Mouse (Mus musculus) limb, embryonic 11.5 days (tissue): ENCODE data around the gene Fermt3. TPM values are rescaled to one million over a fixed set of nuclear protein-coding genes. Genes with fewer than 3 reads are reported as not detected.

Experiments used
- ATAC-seq: fragments of 200-750 bp; cut with Nextera tagmentation; 2 replicates; pipeline ENCODE4 v1.8.0; 2017; ENCODE audit warnings: low read depth; ENCODE audit not compliant: insufficient number of reproducible peaks, low FRiP score, low TSS enrichment
- DNase-seq: peaks from one replicate; pipeline ENCODE4 v3.0.0-alpha.2; 2015; ENCODE audit warnings: low spot score
- H3K27ac ChIP-seq: fragments of 300-500 bp; sonication (generic); replicated peaks from 2 replicates; pipeline ENCODE4 v1.5.1; 2014; ENCODE audit warnings: low read depth, mild to moderate bottlenecking, low read length
- H3K27me3 ChIP-seq: fragments of 300-500 bp; sonication (generic); 2 replicates; pipeline ENCODE4 v1.6.1; 2014; ENCODE audit warnings: mild to moderate bottlenecking, low read length, mixed read lengths; ENCODE audit not compliant: control insufficient read depth, insufficient read depth
- H3K36me3 ChIP-seq: fragments of 300-500 bp; sonication (generic); 2 replicates; pipeline ENCODE4 v1.6.1; 2014; ENCODE audit warnings: mild to moderate bottlenecking, low read length, moderate library complexity, mixed read lengths; ENCODE audit not compliant: control insufficient read depth, insufficient read depth
- H3K4me1 ChIP-seq: fragments of 300-500 bp; sonication (generic); 2 replicates; pipeline ENCODE4 v1.6.1; 2014; ENCODE audit warnings: low read length, mixed read lengths; ENCODE audit not compliant: control insufficient read depth, insufficient read depth
- H3K4me2 ChIP-seq: fragments of 300-500 bp; sonication (generic); 2 replicates; pipeline ENCODE4 v1.6.1; 2014; ENCODE audit warnings: low read depth, mild to moderate bottlenecking, moderate library complexity; ENCODE audit not compliant: severe bottlenecking
- H3K4me3 ChIP-seq: fragments of 300-500 bp; sonication (generic); 2 replicates; pipeline ENCODE4 v1.5.1; 2014; ENCODE audit warnings: low read depth, low read length
- H3K9ac ChIP-seq: fragments of 300-500 bp; sonication (generic); 2 replicates; pipeline ENCODE4 v1.6.1; 2014; ENCODE audit warnings: mild to moderate bottlenecking, low read length
- H3K9me3 ChIP-seq: fragments of 300-500 bp; sonication (generic); 2 replicates; pipeline ENCODE4 v1.6.1; 2016; ENCODE audit warnings: low read length; ENCODE audit not compliant: control insufficient read depth
- WGBS: fragments of 180-500 bp; shearing (Covaris S2); extraction: QIAGEN DNeasy Blood & Tissue Kit; methylation state at CpG from one replicate; pipeline ENCODE4 v1.1.7; 2014; 5-methylcytosine and 5-hydroxymethylcytosine counted together
- polyA plus RNA-seq: library from polyadenylated mRNA; unstranded; fragments of >200 nt; fragmentation: Nextera tagmentation; extraction: Ambion mirVana; gene quantifications from 2 replicates; pipeline ENCODE4 v1.2.1, GENCODE M21; 2014

Fermt3 gene
- polyA plus RNA-seq, 1 experiment from 2014 or later: 7.1 TPM

DNA sequence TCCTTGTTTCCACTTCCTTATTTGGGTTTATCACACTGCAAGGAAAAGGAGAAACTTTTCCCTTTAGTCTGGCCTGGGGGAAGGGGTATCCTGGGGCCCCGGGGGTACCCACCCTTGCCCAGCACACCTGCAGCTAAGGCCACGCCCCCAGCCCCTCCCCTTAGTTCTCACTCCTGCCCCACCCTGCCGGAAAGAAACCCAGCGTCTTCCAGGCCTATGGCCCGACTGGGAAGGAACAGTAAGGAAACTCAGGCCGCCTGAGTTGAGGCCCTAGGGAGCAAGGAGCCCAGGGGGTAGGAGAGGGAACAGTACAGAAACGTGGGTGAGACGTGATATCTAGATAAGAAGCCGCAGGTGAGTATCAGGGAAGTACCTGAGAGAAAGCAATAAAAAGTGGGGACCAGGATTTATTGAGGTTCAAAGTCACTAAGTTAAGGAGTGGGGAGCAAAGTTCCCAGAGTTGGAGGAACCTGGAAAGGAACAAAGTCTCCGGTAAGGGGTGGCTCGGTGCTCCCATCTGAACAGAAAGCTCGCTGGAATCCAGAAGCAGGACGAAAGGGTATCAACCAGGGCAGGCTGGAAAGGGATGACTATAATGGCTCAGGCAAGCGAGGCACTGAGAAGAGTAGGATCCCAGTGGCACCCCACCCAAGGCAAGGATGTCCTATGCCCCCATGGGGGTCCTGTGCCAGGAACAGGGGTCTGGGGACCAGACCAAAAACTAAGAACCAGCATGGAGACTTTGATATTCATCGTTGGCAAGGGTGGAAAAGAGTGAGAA lies 50.6 kb downstream of the Fermt3 start:
- H3K27me3 ChIP-seq: no peaks in the 10 kb centered on the region; the same call in 1 of the 2 replicates
- WGBS: 11% methylated on average over 15 of the region's 15 CpGs
- peak overlapping the region; percentile 69 for H3K4me2 ChIP-seq
- H3K4me1 ChIP-seq: peaks cover 27% of the 10 kb centered on the region
- peak overlapping the region; percentile 73 for H3K9ac ChIP-seq
- H3K36me3 ChIP-seq: peaks cover 2% of the 10 kb centered on the region; the same call in 1 of the 2 replicates
- H3K9me3 ChIP-seq: no peaks in the 10 kb centered on the region
- no peak overlapping the region for H3K27ac ChIP-seq
- H3K4me3 ChIP-seq: peak overlapping the region; percentile 58
- DNase-seq (no peak), ATAC-seq (no peak)

GRCm38 (mm10) chr19:6956461-6956860 lies 62.8 kb downstream of the Fermt3 start:
- Histone ChIP-seq H3K9ac (no peak overlapping the region), H3K36me3 (peaks cover 5% of the 10 kb centered on the region; the same call in 1 of the 2 replicates), H3K27me3 (no peaks in the 10 kb centered on the region), H3K4me3 (no peak overlapping the region), H3K27ac (no peak overlapping the region), H3K9me3 (no peaks in the 10 kb centered on the region), H3K4me1 (peaks cover 9% of the 10 kb centered on the region; the same call in 1 of the 2 replicates), H3K4me2 (no peak overlapping the region)
- ATAC-seq: no peak
- DNase-seq: no peak
- WGBS: 85% methylated on average over 10 of the region's 10 CpGs

DNA sequence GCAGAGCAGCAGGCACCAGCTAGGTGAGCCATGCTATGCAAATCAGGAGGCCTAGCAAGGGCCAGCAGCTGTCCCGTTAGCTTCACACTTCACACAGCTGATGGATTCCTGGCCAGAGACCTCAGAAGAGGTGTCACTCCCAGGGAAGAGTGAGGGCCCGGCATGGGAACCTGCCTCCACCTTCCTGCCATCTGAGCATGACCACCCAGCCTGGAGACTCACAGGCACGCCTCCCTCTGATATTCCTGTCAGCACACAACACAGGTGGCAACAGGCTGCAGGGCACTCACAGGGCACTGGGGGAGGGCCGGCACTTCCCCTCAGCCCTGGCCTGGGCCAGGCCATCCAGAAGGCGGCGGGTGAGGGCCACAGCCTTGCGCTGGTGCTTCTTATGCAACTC lies 63.8 kb downstream of the Fermt3 start:
- Histone ChIP-seq H3K9me3 (no peaks in the 10 kb centered on the region), H3K27ac (no peak overlapping the region), H3K36me3 (peaks cover 5% of the 10 kb centered on the region; the same call in 1 of the 2 replicates), H3K27me3 (no peaks in the 10 kb centered on the region), H3K4me2 (no peak overlapping the region), H3K4me1 (peaks cover 9% of the 10 kb centered on the region; the same call in 1 of the 2 replicates), H3K9ac (no peak overlapping the region), H3K4me3 (no peak overlapping the region)
- no peak for ATAC-seq
- DNase-seq: no peak
- 67% methylated on average over 7 of the region's 7 CpGs for WGBS

DNA sequence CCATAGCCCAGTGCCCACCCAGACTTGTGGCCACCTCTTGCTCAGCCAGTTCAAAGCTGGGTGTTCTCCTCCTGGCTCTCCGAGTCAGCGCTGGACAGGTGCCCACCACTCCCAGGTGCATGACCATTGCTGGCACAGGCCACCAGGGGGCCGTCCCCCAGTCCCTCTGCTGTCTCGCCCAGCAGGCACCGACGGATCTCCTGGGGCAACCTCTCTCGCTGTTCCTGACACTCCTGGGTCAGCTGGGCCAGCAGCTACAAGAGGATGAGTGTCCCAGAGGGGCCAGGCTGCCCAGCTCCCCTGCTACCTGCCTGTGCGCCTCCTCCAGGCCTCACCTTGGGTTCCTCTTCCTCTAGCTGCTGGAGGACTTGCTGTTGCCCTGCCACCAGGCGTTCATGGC lies 65.2 kb downstream of the Fermt3 start:
- no peak overlapping the region for H3K9ac ChIP-seq
- peaks cover 9% of the 10 kb centered on the region; the same call in 1 of the 2 replicates for H3K4me1 ChIP-seq
- DNase-seq (peak; percentile 39), ATAC-seq (no peak)
- no peak overlapping the region for H3K27ac ChIP-seq
- H3K9me3 ChIP-seq: no peaks in the 10 kb centered on the region
- 0 out of 2 replicates have a peak overlapping the region, but pooled peaks have one; percentile 2 for H3K4me2 ChIP-seq
- H3K36me3 ChIP-seq: peaks cover 5% of the 10 kb centered on the region; the same call in 1 of the 2 replicates
- H3K4me3 ChIP-seq: no peak overlapping the region
- WGBS: 55% methylated on average over 9 of the region's 9 CpGs
- H3K27me3 ChIP-seq: no peaks in the 10 kb centered on the region

GRCm38 (mm10) chr19:6952712-6953037 lies 66.6 kb downstream of the Fermt3 start:
- peaks cover 9% of the 10 kb centered on the region; the same call in 1 of the 2 replicates for H3K4me1 ChIP-seq
- no peaks in the 10 kb centered on the region for H3K27me3 ChIP-seq
- DNase-seq (no peak), ATAC-seq (no peak)
- no peak overlapping the region; the same call in 1 of the 2 replicates for H3K9ac ChIP-seq
- peak overlapping the region; percentile 79 for H3K4me2 ChIP-seq
- H3K36me3 ChIP-seq: peaks cover 5% of the 10 kb centered on the region; the same call in 1 of the 2 replicates
- WGBS: 11% methylated on average over 3 of the region's 3 CpGs
- H3K9me3 ChIP-seq: no peaks in the 10 kb centered on the region
- H3K27ac ChIP-seq: no peak overlapping the region; the same call in 1 of the 2 replicates
- H3K4me3 ChIP-seq: peak overlapping the region; percentile 63; the same call in 1 of the 2 replicates

- H3K4me1 ChIP-seq: peaks cover 9% of the 10 kb centered on the region; the same call in 1 of the 2 replicates
- H3K27me3 ChIP-seq: no peaks in the 10 kb centered on the region
- no peaks in the 10 kb centered on the region for H3K9me3 ChIP-seq
- peak overlapping the region; percentile 90 for H3K27ac ChIP-seq
- peak overlapping the region; percentile 79 for H3K4me2 ChIP-seq
- peak; percentile 66 for DNase-seq
- ATAC-seq: 0 out of 2 replicates have a peak, but pooled peaks have one; percentile 4
- peak overlapping the region; percentile 63 for H3K4me3 ChIP-seq
- 3% methylated on average over 31 of the region's 31 CpGs for WGBS
- H3K36me3 ChIP-seq: peaks cover 5% of the 10 kb centered on the region; the same call in 1 of the 2 replicates
- peak overlapping the region; percentile 84 for H3K9ac ChIP-seq
Measured at GRCm38 (mm10) chr19:6951994-6952711, 67.1 kb downstream of the Fermt3 start.

DNA sequence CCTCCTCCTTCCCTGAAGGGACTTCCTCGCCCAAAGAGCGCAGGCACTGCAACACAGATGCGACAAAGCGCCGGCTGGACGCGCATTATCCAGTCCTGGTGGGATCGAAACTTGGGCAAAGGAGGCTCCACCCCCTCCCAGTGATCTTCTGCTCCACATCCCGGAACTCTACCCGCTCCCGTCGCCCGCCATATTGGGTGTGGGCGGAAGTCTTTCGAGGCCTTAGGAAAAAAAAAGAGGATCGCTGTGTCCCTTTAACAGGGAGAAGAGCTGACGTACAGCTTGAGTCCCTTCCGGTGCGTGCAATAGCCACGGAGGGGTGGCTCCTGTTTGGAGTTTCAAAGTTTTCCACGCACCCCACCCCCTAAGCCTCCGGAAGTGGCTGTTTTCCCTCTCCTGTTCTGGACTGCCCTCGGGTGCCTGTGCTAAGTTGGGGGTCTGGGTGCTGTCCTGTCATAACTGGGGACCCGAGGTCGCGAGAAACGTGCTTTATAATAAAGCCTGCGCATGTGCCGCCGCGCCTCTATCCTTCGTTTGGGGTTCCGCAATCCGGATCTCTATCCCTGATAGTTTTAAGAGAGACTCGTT lies 67.8 kb downstream of the Fermt3 start:
- Histone ChIP-seq H3K4me3 (peak overlapping the region; percentile 63), H3K27ac (peak overlapping the region; percentile 90), H3K4me1 (peaks cover 9% of the 10 kb centered on the region; the same call in 1 of the 2 replicates), H3K36me3 (peaks cover 5% of the 10 kb centered on the region; the same call in 1 of the 2 replicates), H3K9ac (peak overlapping the region; percentile 84), H3K27me3 (no peaks in the 10 kb centered on the region), H3K4me2 (peak overlapping the region; percentile 79), H3K9me3 (no peaks in the 10 kb centered on the region)
- DNase-seq (peak; percentile 89), ATAC-seq (peak; percentile 75)
- under 1% methylated on average over 35 of the region's 35 CpGs for WGBS
